Mouse (Mus musculus): Measurements from ENCODE around the gene Shkbp1. TPM values are rescaled to one million over a fixed set of nuclear protein-coding genes. Genes with fewer than 3 reads are reported as not detected.
A peak's percentile ranks its signal among the peaks of the same experiment; 100 is the strongest.

Shkbp1 gene
- total RNA-seq, 1 experiment: 28.8 TPM

GRCm38 (mm10) chr7:27375274-27375673, 19.5 kb upstream of the Shkbp1 start:
- peak overlapping the region; percentile 38 to 46; a peak in 3 of 4 replicates for H3K4me3 ChIP-seq (ENCODE audit: insufficient read depth in 1 of 2, low read depth in 1 of 2, low read length in 2 of 2, poor library complexity in 1 of 2, severe bottlenecking in 1 of 2)
- peak overlapping the region; percentile 24 for H3K9ac ChIP-seq (ENCODE audit: insufficient read depth, low read depth, low read length, poor library complexity, severe bottlenecking)
- H3K27ac ChIP-seq (ENCODE audit: insufficient read depth, low read depth, low read length, poor library complexity, severe bottlenecking): no peak overlapping the region
- TF ChIP-seq HCFC1 (IDR thresholded peaks at IDR 0.05; ENCODE audit: borderline replicate concordance, insufficient read depth, low read length) (no peak), ZC3H11A (IDR thresholded peaks at IDR 0.05; ENCODE audit: borderline replicate concordance, low read depth, low read length) (no peak), ZNF384 (IDR thresholded peaks at IDR 0.05; ENCODE audit: low read depth, low read length) (no peak), CHD2 (IDR thresholded peaks at IDR 0.05; ENCODE audit: low read depth, low read length) (no peak), MAFK (IDR thresholded peaks at IDR 0.05; ENCODE audit: insufficient read depth, low read depth, low read length) (no peak)
- no peaks in the 10 kb centered on the region for H3K9me3 ChIP-seq (ENCODE audit: control insufficient read depth, insufficient read depth, low read depth, low read length)
- no peak for DNase-seq (ENCODE audit: low read depth, low spot score)
- in situ Hi-C loops (cut with MboI; ENCODE audit: low sequenced_read_pairs in 2 of 2, unreplicated experiment in 2 of 2): no loop called here
- H3K36me3 ChIP-seq (ENCODE audit: control insufficient read depth, insufficient read depth, low read length, poor library complexity, severe bottlenecking): no peaks in the 10 kb centered on the region; the same call in 1 of the 2 replicates
- peaks cover 0 to 6% of the 10 kb centered on the region in 2 experiments; a peak in 1 of 4 replicates for H3K4me1 ChIP-seq (ENCODE audit: control insufficient read depth in 2 of 2, insufficient read depth in 2 of 2, low read length in 2 of 2, poor library complexity in 1 of 2)

GRCm38 (mm10) chr7:27371715-27372462, 16.1 kb upstream of the Shkbp1 start:
- DNase-seq (ENCODE audit: low read depth, low spot score): no peak
- no peak overlapping the region for H3K27ac ChIP-seq (ENCODE audit: insufficient read depth, low read depth, low read length, poor library complexity, severe bottlenecking)
- no peak for TF ChIP-seq ZC3H11A (IDR thresholded peaks at IDR 0.05; ENCODE audit: borderline replicate concordance, low read depth, low read length)
- TF ChIP-seq ZNF384 (IDR thresholded peaks at IDR 0.05; ENCODE audit: low read depth, low read length): no peak
- no peak for TF ChIP-seq HCFC1 (IDR thresholded peaks at IDR 0.05; ENCODE audit: borderline replicate concordance, insufficient read depth, low read length)
- TF ChIP-seq CHD2 (IDR thresholded peaks at IDR 0.05; ENCODE audit: low read depth, low read length): no peak
- no peak for TF ChIP-seq MAFK (IDR thresholded peaks at IDR 0.05; ENCODE audit: insufficient read depth, low read depth, low read length)

GRCm38 (mm10) chr7:27369111-27369510, 13.3 kb upstream of the Shkbp1 start:
- no peaks in the 10 kb centered on the region for H3K9me3 ChIP-seq (ENCODE audit: control insufficient read depth, insufficient read depth, low read depth, low read length)

More at GRCm38 (mm10) chr7:27371715-27372462, 16.1 kb upstream of the Shkbp1 start:
- H3K4me3 ChIP-seq (ENCODE audit: insufficient read depth in 1 of 2, low read depth in 1 of 2, low read length in 2 of 2, poor library complexity in 1 of 2, severe bottlenecking in 1 of 2): peak overlapping the region; percentile 32 to 53; a peak in 3 of 4 replicates
- H3K36me3 ChIP-seq (ENCODE audit: control insufficient read depth, insufficient read depth, low read length, poor library complexity, severe bottlenecking): peaks cover 6% of the 10 kb centered on the region
- peaks cover 2 to 14% of the 10 kb centered on the region in 2 experiments; a peak in 1 of 4 replicates for H3K4me1 ChIP-seq (ENCODE audit: control insufficient read depth in 2 of 2, insufficient read depth in 2 of 2, low read length in 2 of 2, poor library complexity in 1 of 2)
- in situ Hi-C loops (cut with MboI; ENCODE audit: low sequenced_read_pairs in 2 of 2, unreplicated experiment in 2 of 2): no loop called here
- H3K9ac ChIP-seq (ENCODE audit: insufficient read depth, low read depth, low read length, poor library complexity, severe bottlenecking): peak overlapping the region; percentile 24
- no peaks in the 10 kb centered on the region for H3K9me3 ChIP-seq (ENCODE audit: control insufficient read depth, insufficient read depth, low read depth, low read length)

GRCm38 (mm10) chr7:27367976-27368375, 12.2 kb upstream of the Shkbp1 start:
- Histone ChIP-seq H3K4me1 (ENCODE audit: control insufficient read depth in 2 of 2, insufficient read depth in 2 of 2, low read length in 2 of 2, poor library complexity in 1 of 2) (peaks cover 7 to 30% of the 10 kb centered on the region in 2 experiments; a peak in 2 of 4 replicates), H3K9me3 (ENCODE audit: control insufficient read depth, insufficient read depth, low read depth, low read length) (no peaks in the 10 kb centered on the region), H3K27ac (ENCODE audit: insufficient read depth, low read depth, low read length, poor library complexity, severe bottlenecking) (no peak overlapping the region), H3K9ac (ENCODE audit: insufficient read depth, low read depth, low read length, poor library complexity, severe bottlenecking) (no peak overlapping the region), H3K36me3 (ENCODE audit: control insufficient read depth, insufficient read depth, low read length, poor library complexity, severe bottlenecking) (peaks cover 6% of the 10 kb centered on the region), H3K4me3 (ENCODE audit: insufficient read depth in 1 of 2, low read depth in 1 of 2, low read length in 2 of 2, poor library complexity in 1 of 2, severe bottlenecking in 1 of 2) (peak overlapping the region; percentile 7 to 42; a peak in 3 of 4 replicates)
- TF ChIP-seq CHD2 (IDR thresholded peaks at IDR 0.05; ENCODE audit: low read depth, low read length) (no peak), MAFK (IDR thresholded peaks at IDR 0.05; ENCODE audit: insufficient read depth, low read depth, low read length) (no peak), ZNF384 (IDR thresholded peaks at IDR 0.05; ENCODE audit: low read depth, low read length) (no peak), ZC3H11A (IDR thresholded peaks at IDR 0.05; ENCODE audit: borderline replicate concordance, low read depth, low read length) (no peak), HCFC1 (IDR thresholded peaks at IDR 0.05; ENCODE audit: borderline replicate concordance, insufficient read depth, low read length) (peak; percentile 19; the same call in 1 of the 2 replicates)
- peak; percentile 82 for DNase-seq (ENCODE audit: low read depth, low spot score)
- in situ Hi-C loops (cut with MboI; ENCODE audit: low sequenced_read_pairs in 2 of 2, unreplicated experiment in 2 of 2): no loop called here

More at GRCm38 (mm10) chr7:27369111-27369510, 13.3 kb upstream of the Shkbp1 start:
- in situ Hi-C loops (cut with MboI; ENCODE audit: low sequenced_read_pairs in 2 of 2, unreplicated experiment in 2 of 2): no loop called here
- no peak for DNase-seq (ENCODE audit: low read depth, low spot score)
- Histone ChIP-seq H3K9ac (ENCODE audit: insufficient read depth, low read depth, low read length, poor library complexity, severe bottlenecking) (no peak overlapping the region), H3K4me3 (ENCODE audit: insufficient read depth in 1 of 2, low read depth in 1 of 2, low read length in 2 of 2, poor library complexity in 1 of 2, severe bottlenecking in 1 of 2) (no peak overlapping the region; a peak in 1 of 4 replicates), H3K36me3 (ENCODE audit: control insufficient read depth, insufficient read depth, low read length, poor library complexity, severe bottlenecking) (peaks cover 6% of the 10 kb centered on the region), H3K4me1 (ENCODE audit: control insufficient read depth in 2 of 2, insufficient read depth in 2 of 2, low read length in 2 of 2, poor library complexity in 1 of 2) (peaks cover 7 to 30% of the 10 kb centered on the region in 2 experiments; a peak in 2 of 4 replicates), H3K27ac (ENCODE audit: insufficient read depth, low read depth, low read length, poor library complexity, severe bottlenecking) (no peak overlapping the region)
- TF ChIP-seq HCFC1 (IDR thresholded peaks at IDR 0.05; ENCODE audit: borderline replicate concordance, insufficient read depth, low read length) (no peak), ZC3H11A (IDR thresholded peaks at IDR 0.05; ENCODE audit: borderline replicate concordance, low read depth, low read length) (no peak), MAFK (IDR thresholded peaks at IDR 0.05; ENCODE audit: insufficient read depth, low read depth, low read length) (no peak), CHD2 (IDR thresholded peaks at IDR 0.05; ENCODE audit: low read depth, low read length) (no peak), ZNF384 (IDR thresholded peaks at IDR 0.05; ENCODE audit: low read depth, low read length) (no peak)

Data from ES-E14 (cell line).